Mouse (Mus musculus) CH12.LX (cell line): ENCODE measurements at regions not wholly inside any gene's neighbourhood (a gene's known extent, or its start where the extent isn't known, plus 50 kb on each side); places are given as distances from the start of the nearest gene placed in this dataset.

Experiments used
- DNase-seq: peaks from one replicate; pipeline ENCODE4 v3.0.0-alpha.2; 2013; ENCODE audit errors: extremely low read depth
- H3K27ac ChIP-seq: 2 replicates; pipeline ENCODE4 v1.5.1; 2012; ENCODE audit warnings: low read depth, mild to moderate bottlenecking, control low read depth, moderate library complexity; ENCODE audit not compliant: insufficient read depth
- H3K27me3 ChIP-seq: replicated peaks from 2 replicates; pipeline ENCODE3; 2012; ENCODE audit warnings: inconsistent platforms
- H3K36me3 ChIP-seq, 2 experiments: replicated peaks in 1 of 2; 2 replicates each; pipeline versions ENCODE3 to v1.6.1; 2012; ENCODE audit warnings: inconsistent platforms in 1 of 2, low read length in 1 of 2, mild to moderate bottlenecking in 1 of 2, mixed read lengths in 1 of 2, moderate library complexity in 1 of 2; ENCODE audit not compliant: control insufficient read depth in 1 of 2, insufficient read depth in 1 of 2
- H3K4me1 ChIP-seq, 2 experiments: 2 replicates each; pipeline ENCODE4 v1.6.1; 2012; ENCODE audit warnings: inconsistent platforms in 1 of 2, moderate library complexity in 1 of 2; ENCODE audit not compliant: insufficient read depth in 2 of 2, control insufficient read depth in 1 of 2
- H3K4me2 ChIP-seq: 2 replicates; pipeline ENCODE4 v1.6.1; 2012; ENCODE audit warnings: low read depth, mild to moderate bottlenecking, control low read depth; ENCODE audit not compliant: poor library complexity, insufficient read depth, severe bottlenecking
- H3K4me3 ChIP-seq, 3 experiments: fragments of 150-350 bp in 1 of 3; sonication (generic) in 1 of 3; replicated peaks in 1 of 3; 2 replicates each; pipeline versions ENCODE3 to v1.5.1; 2011 to 2012; ENCODE audit warnings: low read depth in 2 of 3, low read length in 2 of 3, mild to moderate bottlenecking in 2 of 3, moderate library complexity in 2 of 3, control low read depth in 1 of 3, improper control_type of control experiment in 1 of 3, inconsistent platforms in 1 of 3, mixed read lengths in 1 of 3; ENCODE audit not compliant: poor library complexity in 1 of 3
- H3K79me2 ChIP-seq: replicated peaks from 2 replicates; pipeline ENCODE4 v1.6.1; 2012; ENCODE audit warnings: mild to moderate bottlenecking, moderate library complexity; ENCODE audit not compliant: control insufficient read depth, poor library complexity, insufficient read depth, severe bottlenecking; ENCODE audit errors: extremely low read depth
- H3K9ac ChIP-seq: 2 replicates; pipeline ENCODE4 v1.6.1; 2012; ENCODE audit warnings: low read depth, mild to moderate bottlenecking, control low read depth, moderate library complexity; ENCODE audit not compliant: insufficient read depth
- H3K9me3 ChIP-seq: replicated peaks from 2 replicates; pipeline ENCODE3; 2012; ENCODE audit warnings: low read length, inconsistent platforms, mixed read lengths
- CHD1 ChIP-seq: IDR thresholded peaks from 2 replicates; pipeline ENCODE4 v1.6.1; 2012; ENCODE audit warnings: low read depth, low read length, improper control_type of control experiment, inconsistent platforms
- CHD2 ChIP-seq: IDR thresholded peaks from 2 replicates; pipeline ENCODE4 v1.6.1; 2011; ENCODE audit warnings: low read length, improper control_type of control experiment
- CTCF ChIP-seq, 2 experiments: IDR thresholded peaks in 1 of 2; conservative IDR thresholded peaks in 1 of 2; 2 replicates each; pipeline ENCODE4 v1.5.1; 2011 to 2012; ENCODE audit warnings: low read depth in 2 of 2, low read length in 2 of 2, improper control_type of control experiment in 1 of 2, inconsistent platforms in 1 of 2, mild to moderate bottlenecking in 1 of 2, moderate library complexity in 1 of 2
- ELF1 ChIP-seq: IDR thresholded peaks from 2 replicates; pipeline ENCODE4 v1.6.1; 2014; ENCODE audit warnings: low read depth, mild to moderate bottlenecking, inconsistent platforms, low read length, improper control_type of control experiment
- ETS1 ChIP-seq: conservative IDR thresholded peaks from 2 replicates; pipeline ENCODE4 v1.6.1; 2012; ENCODE audit warnings: low read depth, mild to moderate bottlenecking, inconsistent platforms, low read length, improper control_type of control experiment, moderate library complexity
- GABPA ChIP-seq: IDR thresholded peaks from 2 replicates; pipeline ENCODE4 v1.6.1; 2012; ENCODE audit warnings: low read depth, low read length, improper control_type of control experiment, inconsistent platforms; ENCODE audit not compliant: insufficient replicate concordance
- IRF4 ChIP-seq: IDR thresholded peaks from 2 replicates; pipeline ENCODE4 v1.6.1; 2014; ENCODE audit warnings: low read depth, mild to moderate bottlenecking, inconsistent platforms, low read length, improper control_type of control experiment
- JUN ChIP-seq: IDR thresholded peaks from 2 replicates; pipeline ENCODE4 v1.6.1; 2011; ENCODE audit warnings: low read depth, mild to moderate bottlenecking, low read length, improper control_type of control experiment, moderate library complexity; ENCODE audit not compliant: insufficient read depth
- KAT2A ChIP-seq: IDR thresholded peaks from 2 replicates; pipeline ENCODE4 v1.6.1; 2012; ENCODE audit warnings: low read length, improper control_type of control experiment, inconsistent platforms; ENCODE audit not compliant: insufficient replicate concordance
- MAFK ChIP-seq: IDR thresholded peaks from 2 replicates; pipeline ENCODE4 v1.6.1; 2011; ENCODE audit warnings: low read length, improper control_type of control experiment; ENCODE audit not compliant: insufficient replicate concordance
- MAX ChIP-seq: IDR thresholded peaks from 2 replicates; pipeline ENCODE4 v1.6.1; 2011; ENCODE audit warnings: low read length, improper control_type of control experiment
- MAZ ChIP-seq: IDR thresholded peaks from 2 replicates; pipeline ENCODE4 v1.6.1; 2012; ENCODE audit warnings: low read depth, mild to moderate bottlenecking, inconsistent platforms, low read length, improper control_type of control experiment, moderate library complexity
- MEF2A ChIP-seq: IDR thresholded peaks from 2 replicates; pipeline ENCODE4 v1.6.1; 2014; ENCODE audit warnings: low read depth, mild to moderate bottlenecking, inconsistent platforms, low read length, improper control_type of control experiment, borderline replicate concordance
- MXI1 ChIP-seq: IDR thresholded peaks from 2 replicates; pipeline ENCODE4 v1.6.1; 2011; ENCODE audit warnings: mild to moderate bottlenecking, low read depth, low read length, improper control_type of control experiment
- MYC ChIP-seq: IDR thresholded peaks from 2 replicates; pipeline ENCODE4 v1.6.1; 2011; ENCODE audit warnings: low read depth, mild to moderate bottlenecking, improper control_type of control experiment, low read length
- NELFE ChIP-seq: IDR thresholded peaks from 2 replicates; pipeline ENCODE4 v1.6.1; 2011; ENCODE audit warnings: low read depth, low read length, improper control_type of control experiment
- NRF1 ChIP-seq: IDR thresholded peaks from 2 replicates; pipeline ENCODE4 v1.6.1; 2014; ENCODE audit warnings: low read depth, mild to moderate bottlenecking, inconsistent platforms, low read length, improper control_type of control experiment, moderate library complexity
- PAX5 ChIP-seq: IDR thresholded peaks from 2 replicates; pipeline ENCODE4 v1.6.1; 2012; ENCODE audit warnings: low read length, inconsistent platforms, mixed read lengths
- POLR2A ChIP-seq: IDR thresholded peaks from 2 replicates; pipeline ENCODE4 v1.6.1; 2011; ENCODE audit warnings: low read depth, mild to moderate bottlenecking, improper control_type of control experiment, low read length
- POLR2AphosphoS2 ChIP-seq: IDR thresholded peaks from 2 replicates; pipeline ENCODE4 v1.6.1; 2011; ENCODE audit warnings: low read depth, low read length, improper control_type of control experiment
- RCOR1 ChIP-seq: conservative IDR thresholded peaks from 2 replicates; pipeline ENCODE4 v1.6.1; 2012; ENCODE audit warnings: low read depth, mild to moderate bottlenecking, inconsistent platforms, low read length, improper control_type of control experiment
- SIN3A ChIP-seq: IDR thresholded peaks from 2 replicates; pipeline ENCODE4 v1.6.1; 2012; ENCODE audit warnings: low read length, improper control_type of control experiment, inconsistent platforms
- TBP ChIP-seq: conservative IDR thresholded peaks from 2 replicates; pipeline ENCODE4 v1.6.1; 2011; ENCODE audit warnings: low read depth, low read length, improper control_type of control experiment
- USF1 ChIP-seq: IDR thresholded peaks from 2 replicates; pipeline ENCODE4 v1.6.1; 2014; ENCODE audit warnings: low read depth, mild to moderate bottlenecking, inconsistent platforms, low read length, improper control_type of control experiment
- ZKSCAN1 ChIP-seq: IDR thresholded peaks from 2 replicates; pipeline ENCODE4 v1.6.1; 2012; ENCODE audit warnings: low read depth, inconsistent platforms, low read length, improper control_type of control experiment, borderline replicate concordance
- dilution Hi-C: fragments of 300-500 bp; cut with MboI; formaldehyde crosslinking; loops from 2 replicates; pipeline ENCODE4 v1.14.3; 2020; ENCODE audit warnings: low sequenced_read_pairs; ENCODE audit not compliant: extremely low pct_unique_long_range_greater_than_20kb, extremely low pct_ligation_motif_present
- in situ Hi-C: fragments of 300-500 bp; cut with MboI; formaldehyde crosslinking; loops from 3 replicates; pipeline ENCODE4 v1.14.3; 2019; ENCODE audit warnings: low sequenced_read_pairs, low pct_ligation_motif_present, low pct_unique_long_range_greater_than_20kb, mixed read lengths

DNA sequence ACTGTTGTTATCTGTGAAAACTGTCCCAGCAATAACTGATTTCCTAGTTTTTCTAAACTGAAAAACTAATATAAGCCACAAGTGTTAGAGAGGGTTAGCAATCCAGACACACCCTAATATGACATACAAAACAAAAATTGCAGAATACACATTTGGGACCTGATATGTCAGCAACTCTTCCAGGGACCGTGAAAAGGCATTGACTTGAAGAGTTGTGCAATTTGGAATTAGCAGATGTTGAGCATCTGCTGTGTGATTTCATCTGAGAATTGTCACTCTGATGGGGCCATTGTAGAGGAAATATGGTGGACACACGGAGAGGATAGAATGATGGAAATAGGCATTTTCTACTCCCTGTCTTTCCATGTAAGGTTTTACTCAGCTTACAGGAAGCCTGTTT lies 168.6 kb upstream of the Mpdz start:
- no peak for DNase-seq
- Histone ChIP-seq H3K27ac (no peak overlapping the region), H3K4me2 (no peak overlapping the region), H3K4me1 (no peaks in the 10 kb centered on the region), H3K79me2 (no peaks in the 10 kb centered on the region), H3K27me3 (no peaks in the 10 kb centered on the region), H3K4me3 (no peak overlapping the region), H3K36me3 (no peaks in the 10 kb centered on the region), H3K9me3 (no peaks in the 10 kb centered on the region), H3K9ac (no peak overlapping the region)
- TF ChIP-seq NRF1 (no peak), MAX (no peak), IRF4 (no peak), KAT2A (no peak), TBP (no peak), POLR2AphosphoS2 (no peak), GABPA (no peak), CHD1 (no peak), SIN3A (no peak), MAZ (no peak), PAX5 (no peak), JUN (no peak), MYC (no peak), MXI1 (no peak), CTCF (conservative IDR thresholded peaks at IDR 0.05 in 1 of 2, IDR thresholded peaks at IDR 0.05 in 1 of 2; ENCODE audit: low read depth in 2 of 2, low read length in 2 of 2) (no peak), MAFK (no peak), USF1 (no peak), MEF2A (no peak)
- dilution Hi-C loops (no loop called here), in situ Hi-C loops (no loop called here)

DNA sequence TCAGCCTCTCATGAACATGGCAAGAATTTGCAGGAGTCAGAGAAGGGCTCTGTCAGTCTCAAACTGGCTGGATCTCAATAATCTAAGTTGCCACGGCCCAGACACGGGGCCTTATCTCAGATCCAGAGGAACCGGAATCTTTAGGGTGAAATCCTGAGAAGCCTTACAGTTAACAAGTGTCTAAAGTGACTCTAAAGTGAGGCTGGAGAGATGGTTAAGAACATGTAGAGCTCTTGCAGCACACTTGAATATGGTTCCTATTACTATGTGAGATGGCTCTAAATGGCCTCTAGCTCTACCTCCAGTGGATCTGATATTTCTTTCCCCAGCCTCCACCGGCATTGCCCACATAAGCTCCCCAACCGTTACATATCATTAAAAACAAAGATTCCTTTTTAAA lies 157.8 kb upstream of the Mpdz start:
- H3K79me2 ChIP-seq, result no peaks in the 10 kb centered on the region

More for the DNA sequence above, 157.8 kb upstream of the Mpdz start:
- TF ChIP-seq ETS1, result no peak
- TF ChIP-seq PAX5, result no peak
- TF ChIP-seq CHD1, result no peak
- TF ChIP-seq NELFE, result no peak
- TF ChIP-seq MXI1, result no peak
- TF ChIP-seq ELF1, result no peak
- TF ChIP-seq ZKSCAN1, result no peak
- TF ChIP-seq USF1, result no peak
- no peak for TF ChIP-seq CHD2
- TF ChIP-seq POLR2A, result no peak
- TF ChIP-seq RCOR1, result no peak
- no peaks in the 10 kb centered on the region for H3K9me3 ChIP-seq
- H3K4me2 ChIP-seq, result no peak overlapping the region
- dilution Hi-C loops, result no loop called here
- H3K36me3 ChIP-seq, result no peaks in the 10 kb centered on the region
- H3K27ac ChIP-seq, result no peak overlapping the region
- in situ Hi-C loops, result no loop called here
- H3K4me1 ChIP-seq, result no peaks in the 10 kb centered on the region
- no peak for DNase-seq
- H3K4me3 ChIP-seq, result no peak overlapping the region
- no peak overlapping the region for H3K9ac ChIP-seq
- H3K27me3 ChIP-seq, result no peaks in the 10 kb centered on the region
